Mouse (Mus musculus): Measurements from ENCODE around the gene Mei4. TPM values are rescaled to one million over a fixed set of nuclear protein-coding genes. Genes with fewer than 3 reads are reported as not detected.
A peak's percentile ranks its signal among the peaks of the same experiment; 100 is the strongest.

Mei4 gene
- total RNA-seq, 2 experiments from 2014 or later: not detected

DNA sequence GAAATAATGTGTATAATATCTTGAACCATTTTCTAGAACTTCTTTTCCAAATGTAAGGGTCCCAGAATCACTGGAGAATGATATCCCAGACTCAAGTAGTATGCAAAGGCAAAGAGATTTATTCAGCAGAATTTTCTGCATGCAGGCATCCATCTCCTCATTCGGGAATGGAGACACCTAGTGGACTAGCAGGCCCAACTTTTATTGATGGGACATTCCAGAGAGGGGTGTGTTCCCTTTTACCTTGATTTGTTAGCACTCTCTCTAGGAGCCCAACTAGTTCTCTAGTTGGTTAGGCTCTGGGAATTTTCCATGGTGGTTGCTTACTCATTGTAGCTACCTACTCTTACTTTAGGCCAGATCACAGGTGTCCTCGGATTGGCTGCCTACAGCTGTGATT lies 105.5 kb downstream of the Mei4 start:
- DNase-seq: no peak
- no peak overlapping the region for H3K27ac ChIP-seq
- intact Hi-C loops (cut with DNase I): no loop called here
- no peak overlapping the region for H3K4me3 ChIP-seq
- no peak for TF ChIP-seq CTCF (IDR thresholded peaks at IDR 0.05)

- no peak overlapping the region for H3K27ac ChIP-seq
- intact Hi-C loops (cut with DNase I): no loop called here
- DNase-seq: no peak
- H3K4me3 ChIP-seq: no peak overlapping the region
- no peak for TF ChIP-seq CTCF (IDR thresholded peaks at IDR 0.05)
Observed at GRCm38 (mm10) chr9:81982461-81982860, 119.0 kb downstream of the Mei4 start.

DNA sequence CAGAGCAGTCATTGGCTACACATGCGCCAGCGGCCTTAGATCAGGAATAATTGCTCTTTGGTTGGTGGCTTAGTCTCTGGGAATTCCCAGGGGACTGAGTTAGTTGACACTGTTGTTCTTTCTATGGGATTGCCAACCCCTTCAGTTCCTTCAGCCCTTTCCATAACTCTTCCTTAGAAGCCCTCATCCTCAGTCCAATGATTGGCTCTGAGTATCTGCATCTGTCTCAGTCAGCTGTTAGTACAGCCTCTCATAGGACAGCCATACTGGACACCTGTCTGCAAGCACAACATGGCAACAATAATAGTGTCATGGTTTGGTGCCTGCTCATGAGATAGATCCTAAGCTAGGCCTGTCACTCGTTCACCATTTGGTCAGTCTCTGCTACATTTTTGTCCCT lies 149.5 kb downstream of the Mei4 start:
- DNase-seq: no peak
- intact Hi-C loops (cut with DNase I): no loop called here
- Histone ChIP-seq H3K27ac (no peak overlapping the region), H3K4me3 (no peak overlapping the region)
- TF ChIP-seq CTCF (IDR thresholded peaks at IDR 0.05): no peak

DNA sequence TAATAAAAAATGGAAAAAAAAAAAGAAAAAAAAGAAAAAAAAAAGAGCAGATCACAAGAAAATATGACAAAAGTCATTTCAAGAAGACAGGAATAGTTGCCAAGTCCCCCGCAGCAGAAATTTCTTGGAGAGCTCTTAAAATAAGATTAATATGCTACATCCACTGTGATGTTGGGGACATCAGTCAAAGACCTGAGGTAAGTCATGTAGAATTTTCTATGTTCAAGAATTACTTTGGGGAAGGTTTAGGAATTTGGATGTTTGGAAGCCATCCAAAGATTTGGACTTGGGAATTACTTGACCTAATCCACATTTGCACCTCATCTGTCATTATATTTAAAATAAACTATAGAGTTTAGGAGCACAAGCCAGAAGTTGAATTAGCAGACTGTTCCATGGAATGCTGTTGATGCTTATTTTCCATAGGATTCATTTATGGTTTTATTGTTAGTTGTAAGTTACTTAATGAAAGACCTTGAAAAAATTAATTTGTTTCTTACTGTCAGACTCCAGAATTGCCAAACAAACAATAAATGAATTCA lies 179.1 kb downstream of the Mei4 start:
- no peak overlapping the region for H3K4me3 ChIP-seq
- intact Hi-C loops (cut with DNase I): no loop called here
- DNase-seq: no peak
- TF ChIP-seq CTCF (IDR thresholded peaks at IDR 0.05): no peak
- H3K27ac ChIP-seq: no peak overlapping the region

DNA sequence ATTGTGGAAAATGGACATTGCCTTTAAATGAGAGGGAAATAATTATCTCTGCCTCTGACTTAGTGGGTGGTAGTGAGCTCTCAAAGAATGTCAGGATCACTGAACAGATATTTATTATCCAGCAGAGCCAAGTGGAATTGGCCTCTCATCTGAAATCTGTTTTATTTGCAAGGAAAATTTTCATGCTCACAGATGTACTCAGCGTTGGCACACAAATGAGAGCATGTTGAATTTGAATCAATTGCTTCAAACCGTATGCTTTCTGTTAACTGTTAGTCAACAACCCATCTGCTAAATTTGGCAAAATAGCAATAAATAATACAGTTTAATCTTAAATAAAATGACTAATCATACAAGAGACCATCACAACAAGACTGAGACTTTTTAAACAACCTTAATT lies 181.0 kb downstream of the Mei4 start:
- intact Hi-C loops (cut with DNase I): no loop called here
- no peak for TF ChIP-seq CTCF (IDR thresholded peaks at IDR 0.05)
- no peak for DNase-seq
- H3K4me3 ChIP-seq: no peak overlapping the region
- no peak overlapping the region for H3K27ac ChIP-seq

GRCm38 (mm10) chr9:82073832-82074231 lies 210.4 kb downstream of the Mei4 start:
- H3K4me3 ChIP-seq: no peak overlapping the region
- no peak for TF ChIP-seq CTCF (IDR thresholded peaks at IDR 0.05)
- intact Hi-C loops (cut with DNase I): no loop called here
- DNase-seq: no peak
- no peak overlapping the region for H3K27ac ChIP-seq

GRCm38 (mm10) chr9:82075270-82075669 lies 211.8 kb downstream of the Mei4 start:
- DNase-seq: no peak
- Histone ChIP-seq H3K27ac (no peak overlapping the region), H3K4me3 (no peak overlapping the region)
- TF ChIP-seq CTCF (IDR thresholded peaks at IDR 0.05): no peak
- intact Hi-C loops (cut with DNase I): no loop called here

DNA sequence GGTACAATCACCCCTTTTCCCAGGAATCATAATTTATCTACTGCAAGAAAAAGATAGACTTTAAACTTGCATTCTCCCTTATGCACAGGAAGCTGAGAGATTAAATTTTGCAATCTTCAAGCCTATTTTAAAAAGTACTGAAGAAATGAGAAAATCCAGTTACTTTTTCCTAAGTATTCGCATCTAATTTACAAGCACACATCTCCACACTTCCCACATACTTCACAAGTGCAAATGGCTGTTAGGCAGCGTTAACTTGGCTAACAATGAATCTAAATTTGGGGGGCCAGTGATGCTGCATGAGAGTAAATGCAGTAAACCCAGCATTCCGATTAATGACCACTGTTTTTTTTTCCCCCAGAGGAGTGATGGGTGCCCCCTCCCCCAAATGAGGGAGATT lies 232.9 kb downstream of the Mei4 start:
- no peak overlapping the region for H3K27ac ChIP-seq
- H3K4me3 ChIP-seq: no peak overlapping the region
- TF ChIP-seq CTCF (IDR thresholded peaks at IDR 0.05): no peak
- intact Hi-C loops (cut with DNase I): no loop called here
- no peak for DNase-seq

DNA sequence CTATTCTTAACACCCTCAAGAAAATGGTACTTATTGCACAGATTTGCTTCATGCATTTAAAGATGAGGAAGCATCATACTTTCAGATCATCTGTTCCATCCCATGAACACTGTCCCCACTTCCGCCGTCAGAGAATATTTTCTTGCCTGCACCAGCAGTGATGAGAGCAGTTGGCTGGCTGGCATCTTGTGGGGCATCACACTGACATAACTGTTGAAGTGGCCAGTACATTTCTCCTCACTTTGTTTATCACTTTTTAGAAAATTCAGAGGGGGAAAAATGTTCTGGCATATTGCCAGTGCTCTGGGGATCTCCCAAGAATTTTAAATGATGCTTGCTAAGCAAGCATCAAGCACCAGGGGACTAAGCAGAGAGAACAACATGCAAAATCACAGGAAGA lies 251.4 kb downstream of the Mei4 start:
- TF ChIP-seq CTCF (IDR thresholded peaks at IDR 0.05): no peak
- Histone ChIP-seq H3K4me3 (no peak overlapping the region), H3K27ac (no peak overlapping the region)
- intact Hi-C loops (cut with DNase I): no loop called here
- DNase-seq: no peak

DNA sequence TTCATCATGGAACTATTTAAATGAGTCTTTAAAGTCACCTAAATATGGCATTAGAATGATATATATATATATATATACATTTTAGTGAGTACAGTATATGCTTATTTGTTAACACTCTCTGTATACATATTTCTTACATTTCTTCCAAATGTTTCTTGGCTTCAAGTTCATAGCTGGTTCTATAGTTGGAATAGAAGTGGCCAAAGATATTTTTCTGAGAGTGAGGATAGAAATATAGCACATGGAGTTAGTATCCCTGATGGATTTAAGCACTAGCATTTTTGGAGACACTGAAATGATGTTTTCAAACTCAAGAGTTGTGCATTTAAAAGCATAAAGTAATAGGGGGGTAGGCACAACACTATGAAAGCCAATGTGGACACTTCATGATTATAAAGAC lies 272.6 kb downstream of the Mei4 start:
- no peak overlapping the region for H3K27ac ChIP-seq
- no peak for TF ChIP-seq CTCF (IDR thresholded peaks at IDR 0.05)
- intact Hi-C loops (cut with DNase I): no loop called here
- no peak overlapping the region for H3K4me3 ChIP-seq
- DNase-seq: no peak

- no peak for DNase-seq
- intact Hi-C loops (cut with DNase I): no loop called here
- Histone ChIP-seq H3K4me3 (no peak overlapping the region), H3K27ac (no peak overlapping the region)
- TF ChIP-seq CTCF (IDR thresholded peaks at IDR 0.05): no peak
Observed at GRCm38 (mm10) chr9:82160143-82160542, 296.7 kb downstream of the Mei4 start.

- TF ChIP-seq CTCF (IDR thresholded peaks at IDR 0.05): no peak
- Histone ChIP-seq H3K4me3 (no peak overlapping the region), H3K27ac (no peak overlapping the region)
- intact Hi-C loops (cut with DNase I): no loop called here
- DNase-seq: no peak
Observed at GRCm38 (mm10) chr9:82162415-82162814, 298.9 kb downstream of the Mei4 start.

DNA sequence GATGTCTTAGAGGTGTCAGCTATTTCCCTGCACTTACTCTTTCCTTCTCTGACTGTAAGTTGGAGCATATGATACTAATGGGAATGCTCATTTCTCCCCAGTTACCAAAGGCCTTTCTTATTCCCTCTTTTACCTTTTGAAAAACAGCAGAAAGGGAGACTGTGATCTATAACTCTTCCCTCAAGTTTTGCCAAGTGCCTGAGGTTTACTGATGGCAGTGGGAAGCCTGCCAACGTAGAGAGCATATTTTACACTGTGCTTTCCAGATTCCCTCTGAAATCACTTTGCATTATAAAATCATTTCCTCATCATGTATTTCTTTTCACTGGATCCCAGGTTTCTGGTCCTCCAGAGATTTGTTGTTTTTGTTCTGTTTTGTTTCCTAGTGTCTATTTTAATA lies 354.5 kb downstream of the Mei4 start:
- no peak for TF ChIP-seq CTCF (IDR thresholded peaks at IDR 0.05)
- Histone ChIP-seq H3K27ac (no peak overlapping the region), H3K4me3 (no peak overlapping the region)
- DNase-seq: no peak
- intact Hi-C loops (cut with DNase I): no loop called here

DNA sequence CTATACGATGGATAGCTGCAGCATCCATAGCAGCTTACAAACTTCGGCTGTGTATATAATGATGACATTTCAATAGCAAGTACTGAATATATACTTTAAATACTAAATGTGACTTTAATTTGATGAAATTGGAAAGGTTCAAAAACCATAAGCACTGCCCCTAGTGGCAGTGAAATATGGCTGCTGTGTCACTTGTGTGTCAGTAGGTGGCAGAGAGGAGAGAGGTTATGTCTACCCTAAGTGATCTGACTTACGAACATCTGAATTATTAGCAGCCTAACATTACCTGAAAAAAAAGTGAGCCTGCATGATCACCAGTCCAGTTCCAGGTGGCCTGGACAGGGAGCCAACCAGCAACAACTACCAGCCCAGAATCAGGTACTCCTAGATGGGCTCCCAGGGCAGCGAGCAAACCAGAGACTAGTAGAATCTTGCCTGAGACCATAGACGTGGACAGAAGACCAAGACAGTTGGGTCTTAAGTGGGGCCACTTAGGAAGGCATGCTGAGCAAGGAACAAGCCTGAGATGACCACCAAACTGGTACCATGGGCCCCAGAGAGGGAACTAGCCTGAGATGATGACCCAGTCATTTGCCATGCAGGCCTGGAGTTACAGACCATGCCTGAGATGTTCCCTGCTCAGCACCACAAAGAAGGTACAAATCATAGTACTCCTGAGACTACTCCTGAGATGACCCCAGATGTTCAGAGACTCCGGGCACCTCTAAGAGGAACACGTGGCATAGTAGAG lies 384.4 kb downstream of the Mei4 start:
- no peak for DNase-seq
- TF ChIP-seq CTCF (IDR thresholded peaks at IDR 0.05): peak; percentile 54
- intact Hi-C loops (cut with DNase I): no loop called here
- H3K27ac ChIP-seq: no peak overlapping the region
- H3K4me3 ChIP-seq: no peak overlapping the region

Other genes starting within 250 kb of the Mei4 start
- under 1 TPM in 1 of 2 experiments, not detected in 1; 0.08 TPM for gene Htr1b, start 229.8 kb upstream of the Mei4 start, total RNA-seq (2021)